Mouse (Mus musculus) thymus, postnatal 14 days (tissue): ENCODE results near the gene Zdhhc15.
"Not testable (repeated sequence)": the region's sequence is repeated elsewhere in the genome, so short reads cannot be mapped to it uniquely, and the experiment has no call there.

ENCODE experiments used
- DNase-seq: peaks from one replicate; pipeline ENCODE4 v3.0.0; 2021

Gene Zdhhc15

DNA sequence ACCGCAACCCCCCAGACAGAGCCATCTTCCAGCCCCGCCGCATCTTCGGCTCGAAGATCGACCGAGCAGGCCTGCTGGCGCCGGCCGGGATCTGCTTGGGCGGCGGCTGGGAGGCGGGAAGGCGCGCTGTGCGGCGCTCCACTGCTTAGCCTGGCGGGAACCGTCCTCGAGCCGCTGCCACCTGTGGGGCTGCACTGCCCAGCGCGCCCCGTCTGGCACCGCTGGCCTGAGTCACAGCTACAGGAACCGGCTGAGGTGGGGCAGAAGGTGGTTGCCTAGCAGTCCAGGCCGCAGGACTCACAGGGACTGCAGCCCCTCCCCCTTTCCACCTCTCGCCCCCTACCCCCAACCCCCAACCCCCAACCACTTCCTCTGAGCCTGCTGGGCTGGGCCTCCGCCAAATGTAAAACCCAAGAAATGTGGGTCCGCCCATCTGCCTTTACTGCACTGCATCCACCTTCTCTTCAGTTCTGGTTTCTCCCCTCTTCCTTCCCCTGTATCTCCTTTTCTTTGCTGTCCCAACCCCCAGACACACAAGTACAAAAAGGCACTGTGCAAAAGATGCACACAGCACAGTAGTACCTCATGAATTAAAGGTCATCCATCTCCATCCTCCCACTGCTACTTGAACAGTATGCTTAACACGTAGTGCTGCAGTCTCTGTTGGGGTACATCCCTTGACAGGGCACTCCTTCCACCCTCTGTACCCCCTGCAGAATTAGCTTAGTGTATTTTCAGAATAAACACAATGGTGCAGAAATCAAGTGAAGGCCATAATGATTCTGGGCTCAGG is at the start of gene Zdhhc15:
Gene Zdhhc15, minus strand, starts transcription at position 308 of the 793 bp plus-strand sequence.
- peak; percentile 67 for DNase-seq

- no peak for DNase-seq
These were observed 37.1 kb upstream of the Zdhhc15 start for GRCm38 (mm10) chrX:104707935-104708334.

GRCm38 (mm10) chrX:104669850-104670756 is 761 bp downstream of the Zdhhc15 start:
- no peak for DNase-seq

- no peak for DNase-seq
These were observed 13.9 kb downstream of the Zdhhc15 start for GRCm38 (mm10) chrX:104656976-104657375.

GRCm38 (mm10) chrX:104612531-104612930 is 58.3 kb downstream of the Zdhhc15 start:
- DNase-seq, result no peak

GRCm38 (mm10) chrX:104603738-104604430 is 67.0 kb downstream of the Zdhhc15 start:
- DNase-seq, result not testable (repeated sequence)

- not testable (repeated sequence) for DNase-seq
These were observed 68.5 kb downstream of the Zdhhc15 start for GRCm38 (mm10) chrX:104602168-104602859.

- no peak for DNase-seq
These were observed 96.9 kb downstream of the Zdhhc15 start for GRCm38 (mm10) chrX:104573946-104574345.

DNA sequence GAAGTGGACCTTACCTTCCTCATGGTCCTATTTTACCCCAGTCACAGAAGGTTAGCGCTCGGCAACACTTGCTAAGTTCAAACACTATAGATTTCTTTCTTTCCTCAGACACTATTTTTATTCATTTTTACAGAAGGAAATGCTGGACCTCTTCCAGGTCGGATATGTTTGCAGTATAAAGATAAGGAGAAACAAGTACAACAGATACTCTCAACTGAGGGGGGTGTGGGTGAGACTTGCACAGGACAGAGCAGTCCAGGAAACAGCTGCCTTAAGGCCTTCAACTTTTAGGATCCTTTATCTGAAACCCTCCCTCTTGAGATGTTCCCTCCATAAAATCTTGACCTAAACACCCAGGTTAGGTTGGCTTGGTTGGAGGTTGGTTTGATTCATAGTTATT is 103.4 kb downstream of the Zdhhc15 start:
- no peak for DNase-seq

DNA sequence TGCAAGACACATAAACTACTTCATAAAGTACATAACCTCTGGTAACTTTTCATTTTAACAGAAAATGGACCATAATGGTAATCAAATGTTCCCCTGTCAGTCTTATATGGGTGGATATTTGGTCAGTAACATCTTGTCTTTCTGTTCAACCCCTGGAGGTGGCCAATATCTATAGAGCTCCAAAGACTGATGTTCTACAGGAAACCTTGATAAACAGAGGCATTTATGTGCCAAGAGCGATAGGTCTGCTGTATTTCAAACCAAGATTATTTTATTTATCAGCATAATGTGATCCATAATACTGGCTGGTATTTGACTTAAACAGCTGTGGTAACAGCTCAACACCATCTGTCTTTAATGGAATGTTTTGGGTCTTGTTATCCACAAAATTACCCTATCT is 125.6 kb downstream of the Zdhhc15 start:
- DNase-seq, result no peak

DNA sequence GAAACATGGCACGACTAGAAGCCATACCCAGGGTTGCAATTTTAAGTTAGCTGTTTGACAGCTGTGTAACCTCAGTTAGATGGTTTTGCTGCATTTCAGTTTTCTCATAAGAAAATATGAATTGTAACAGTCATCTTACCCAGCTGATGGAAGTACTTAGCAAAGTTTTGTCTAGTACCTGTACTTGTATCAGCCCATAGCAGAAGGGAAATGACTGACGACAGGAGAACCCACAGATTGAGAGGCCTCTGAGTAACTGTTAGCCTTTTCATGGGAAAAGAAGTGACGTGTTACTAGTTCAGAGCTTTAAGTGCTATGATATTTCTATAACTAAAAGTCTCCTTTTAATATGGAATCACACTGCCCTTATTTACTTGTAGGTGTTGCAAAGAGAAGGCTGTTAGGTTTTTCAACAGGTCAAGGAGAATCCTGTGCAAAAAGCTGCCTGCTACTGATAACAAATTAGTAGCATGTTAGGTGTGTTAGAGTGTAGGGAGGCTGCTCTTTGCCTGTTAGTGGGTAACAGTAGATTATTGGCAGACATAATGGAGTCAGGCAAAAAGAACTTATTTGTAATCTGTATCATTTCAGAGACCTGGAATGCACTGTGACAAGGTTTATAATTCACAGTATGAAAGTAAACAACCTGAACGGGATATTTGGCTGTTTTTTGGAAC is 126.8 kb downstream of the Zdhhc15 start:
- no peak for DNase-seq

GRCm38 (mm10) chrX:104542635-104543034 is 128.2 kb downstream of the Zdhhc15 start:
- no peak for DNase-seq

- DNase-seq, result no peak
These were observed 169.1 kb downstream of the Zdhhc15 start for GRCm38 (mm10) chrX:104501765-104502164.

- no peak for DNase-seq
These were observed 181.1 kb downstream of the Zdhhc15 start for GRCm38 (mm10) chrX:104489626-104490355.

DNA sequence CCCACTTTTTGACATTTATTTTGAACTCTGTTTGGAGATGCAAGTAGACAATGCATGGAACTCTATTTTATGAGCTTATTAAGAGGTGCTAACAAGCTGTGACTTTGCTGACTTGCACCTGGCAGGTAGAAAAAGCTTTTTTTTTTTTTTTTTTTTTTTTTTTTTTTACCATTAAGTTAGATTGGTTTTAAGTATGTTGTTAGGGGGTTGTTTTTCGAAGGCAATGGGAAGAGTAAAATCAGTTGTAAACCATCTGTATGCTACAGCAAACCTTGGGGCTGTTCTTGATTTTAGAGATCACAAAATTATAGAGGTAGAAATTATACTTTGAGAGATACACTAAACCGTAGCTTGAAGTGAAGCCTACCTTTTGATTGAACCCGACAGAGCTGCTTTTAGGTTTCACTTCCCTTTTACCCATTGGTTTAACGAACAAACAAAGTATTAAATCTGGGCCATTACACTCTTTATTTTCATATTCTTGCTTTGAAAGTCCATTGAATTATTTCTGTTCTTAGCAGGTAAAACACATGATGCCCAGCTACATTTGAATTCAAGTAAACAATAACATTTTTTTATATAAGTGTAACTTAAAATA is 181.9 kb downstream of the Zdhhc15 start:
- no peak for DNase-seq

DNA sequence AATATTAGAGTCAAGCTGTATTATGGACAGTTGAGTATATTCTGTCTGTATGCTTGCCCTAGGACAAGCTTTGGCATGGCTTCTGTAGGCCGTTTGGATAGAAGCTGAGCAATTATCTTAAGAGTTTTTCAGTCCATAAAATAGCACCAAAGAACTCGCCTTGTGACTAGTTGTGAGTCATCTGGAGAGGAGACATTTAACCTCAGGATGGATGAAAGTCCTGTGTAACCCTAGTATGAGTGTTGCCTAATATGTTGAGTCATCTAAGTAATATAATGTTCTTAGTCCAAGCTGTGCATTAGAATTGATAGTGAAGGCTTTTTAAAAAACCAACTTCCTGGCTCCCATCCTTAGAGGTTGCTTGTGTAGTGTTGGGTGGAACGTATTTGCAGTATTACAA is 182.8 kb downstream of the Zdhhc15 start:
- DNase-seq, result no peak
